Mouse (Mus musculus): ENCODE measurements at regions not wholly inside any gene's neighbourhood (a gene's known extent, or its start where the extent isn't known, plus 50 kb on each side); places are given as distances from the start of the nearest gene placed in this dataset.

DNA sequence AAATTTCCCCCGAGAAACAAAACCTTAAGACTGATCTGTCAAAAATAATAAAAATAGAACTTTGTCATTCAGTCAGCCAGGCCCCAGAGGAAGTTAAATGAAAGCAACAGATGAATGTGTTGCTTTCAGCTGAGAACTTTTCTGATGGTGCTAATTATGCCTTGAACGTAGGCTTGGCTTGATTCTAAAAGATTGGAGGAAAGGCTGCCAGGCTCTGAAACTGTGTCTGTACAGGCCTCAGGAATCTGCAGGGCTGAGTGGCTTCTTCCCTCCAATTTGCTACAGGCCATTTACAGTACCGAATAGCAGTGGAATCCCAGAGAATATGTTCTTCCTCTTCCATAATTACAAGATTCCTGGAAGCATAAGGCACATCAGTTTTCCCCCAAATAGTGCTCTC lies 1103.2 kb upstream of the Crim1 start:
- peak; percentile 2 for DNase-seq (ENCODE audit: low spot score)

DNA sequence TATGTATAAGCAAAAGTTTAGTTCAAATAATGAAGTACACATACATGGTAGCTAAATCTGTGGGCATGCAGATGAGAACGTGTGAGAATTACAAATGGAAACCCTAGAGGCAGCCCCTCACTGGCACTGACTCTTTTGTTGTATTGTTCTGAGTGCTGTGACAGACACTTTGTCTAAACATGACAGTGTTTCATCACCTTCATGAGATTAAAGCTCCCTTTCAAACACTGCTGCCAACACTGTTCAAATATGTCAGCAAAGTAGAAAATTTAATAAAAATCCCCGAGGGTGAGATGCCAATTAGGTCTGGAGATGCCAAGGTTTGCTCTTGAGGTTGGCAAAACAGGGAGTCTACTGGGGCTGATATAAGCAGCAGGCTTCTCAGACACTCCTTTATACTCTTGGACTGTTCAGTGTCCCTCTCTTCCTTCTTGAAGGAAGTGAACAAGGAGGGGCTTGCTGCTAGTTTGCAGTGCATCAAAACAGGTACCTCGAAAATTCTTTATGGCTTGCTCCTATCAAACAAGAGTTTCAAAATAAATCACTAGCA lies 1100.9 kb upstream of the Crim1 start:
- DNase-seq (ENCODE audit: low spot score), result no peak

DNA sequence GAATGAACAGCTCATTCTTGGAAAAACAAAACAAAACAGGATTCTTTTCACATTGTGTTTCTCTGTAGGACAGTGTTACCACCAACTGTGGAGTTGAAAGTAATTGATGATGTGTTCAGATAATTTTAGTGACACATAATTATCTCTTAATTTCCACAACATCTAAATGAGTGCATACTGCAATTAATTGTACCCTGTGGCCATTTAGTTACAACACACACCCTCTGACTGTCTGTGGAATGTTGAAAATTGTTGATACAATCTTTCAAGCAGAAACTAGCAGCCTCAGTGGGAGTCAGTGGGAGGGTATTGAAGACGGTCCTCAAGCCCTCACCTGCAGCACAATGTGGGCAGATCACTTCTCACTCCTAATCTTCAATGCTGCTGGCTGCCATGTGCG lies 1084.1 kb upstream of the Crim1 start:
- DNase-seq (ENCODE audit: low spot score), result no peak

DNA sequence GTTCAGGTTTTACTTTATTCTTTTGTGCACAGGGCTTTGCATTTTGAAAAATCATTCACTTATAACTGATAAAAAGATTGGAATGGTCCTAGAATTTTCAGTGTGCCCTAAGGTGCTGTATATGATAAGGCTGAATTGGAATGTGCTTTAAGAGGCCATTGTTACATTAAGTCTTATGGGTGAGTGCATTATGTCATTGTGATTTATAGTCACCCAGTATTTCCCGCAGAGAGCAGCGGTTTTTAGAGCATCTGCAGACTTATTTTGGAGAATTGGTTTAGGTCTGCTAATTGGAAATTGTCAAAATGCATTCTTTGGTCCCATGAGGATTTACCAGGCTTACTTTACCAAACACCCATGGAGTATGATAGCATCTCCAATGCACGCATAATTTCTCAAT lies 1083.1 kb upstream of the Crim1 start:
- no peak for DNase-seq (ENCODE audit: low spot score)

DNA sequence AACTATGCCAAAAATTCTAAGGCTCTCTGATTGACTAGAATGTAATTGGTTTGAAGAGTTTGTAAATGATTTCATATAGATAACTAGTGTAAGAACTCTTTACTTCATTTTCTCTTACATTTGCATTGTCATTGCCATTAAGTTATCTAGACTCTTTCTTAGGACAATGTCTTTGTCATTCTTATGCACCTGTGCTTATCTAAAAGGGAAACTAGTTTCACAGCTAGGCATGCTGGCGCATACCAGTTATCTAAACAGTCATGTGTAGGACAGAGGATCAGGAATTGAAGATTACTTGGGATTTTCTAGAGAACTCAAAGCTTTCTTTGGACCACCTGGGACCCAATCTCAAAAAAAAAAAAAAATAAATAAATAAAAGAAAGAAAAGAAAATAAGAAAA lies 1081.6 kb upstream of the Crim1 start:
- no peak for DNase-seq (ENCODE audit: low spot score)

DNA sequence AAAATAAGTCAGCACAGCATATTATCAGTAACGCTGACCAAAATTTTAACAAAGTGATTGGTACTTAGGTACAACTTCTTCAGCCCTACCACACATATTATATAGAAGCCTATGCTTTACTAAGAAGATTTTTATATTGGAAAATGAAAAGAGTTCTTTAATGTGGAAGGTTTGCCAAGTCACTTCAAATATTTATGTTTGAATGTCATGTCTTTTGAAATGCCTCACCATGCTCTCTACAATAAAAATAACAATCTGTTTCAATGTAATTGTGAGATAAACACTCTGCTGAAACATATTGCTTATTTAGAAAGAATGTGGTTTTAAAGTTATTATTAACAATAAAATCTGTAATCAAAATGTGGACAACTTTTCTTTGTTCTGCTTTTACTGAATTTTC lies 1073.0 kb upstream of the Crim1 start:
- DNase-seq (ENCODE audit: low spot score), result no peak
